Mouse (Mus musculus) limb, embryonic 10.5 days (tissue): ENCODE measurements around the gene Mrgprf. TPM values are rescaled to one million over a fixed set of nuclear protein-coding genes. Genes with fewer than 3 reads are reported as not detected.

Experiments used
- DNase-seq: peaks from one replicate; pipeline ENCODE4 v3.0.0-alpha.2; 2017; ENCODE audit warnings: low spot score
- H3K27ac ChIP-seq: fragments of 300-500 bp; sonication (generic); 2 replicates; pipeline ENCODE4 v1.5.1; 2016; ENCODE audit warnings: mild to moderate bottlenecking
- H3K27me3 ChIP-seq: fragments of 300-500 bp; sonication (generic); 2 replicates; pipeline ENCODE4 v1.6.1; 2016; ENCODE audit warnings: low read depth, mild to moderate bottlenecking; ENCODE audit not compliant: poor library complexity, severe bottlenecking
- H3K36me3 ChIP-seq: fragments of 300-500 bp; sonication (generic); 2 replicates; pipeline ENCODE4 v1.6.1; 2016; ENCODE audit warnings: mild to moderate bottlenecking, moderate library complexity
- H3K4me1 ChIP-seq: fragments of 300-500 bp; sonication (generic); 2 replicates; pipeline ENCODE4 v1.6.1; 2016
- H3K4me3 ChIP-seq: fragments of 300-500 bp; sonication (generic); 2 replicates; pipeline ENCODE4 v1.5.1; 2016; ENCODE audit warnings: mild to moderate bottlenecking, moderate library complexity
- H3K9me3 ChIP-seq: fragments of 300-500 bp; sonication (generic); replicated peaks from 2 replicates; pipeline ENCODE4 v1.6.1; 2016; ENCODE audit warnings: mild to moderate bottlenecking
- WGBS: fragments of 180-500 bp; shearing (Covaris S2); methylation state at CpG from one replicate; pipeline ENCODE4 v1.1.7; 2016; 5-methylcytosine and 5-hydroxymethylcytosine counted together
- polyA plus RNA-seq: library from polyadenylated mRNA; unstranded; fragments of >200 nt; fragmentation: Nextera tagmentation; extraction: Ambion mirVana; gene quantifications from 2 replicates; pipeline ENCODE4 v1.2.1, GENCODE M21; 2016

Mrgprf gene
- polyA plus RNA-seq: 0.09 TPM in 1 of 2 replicates, not detected in the other

DNA sequence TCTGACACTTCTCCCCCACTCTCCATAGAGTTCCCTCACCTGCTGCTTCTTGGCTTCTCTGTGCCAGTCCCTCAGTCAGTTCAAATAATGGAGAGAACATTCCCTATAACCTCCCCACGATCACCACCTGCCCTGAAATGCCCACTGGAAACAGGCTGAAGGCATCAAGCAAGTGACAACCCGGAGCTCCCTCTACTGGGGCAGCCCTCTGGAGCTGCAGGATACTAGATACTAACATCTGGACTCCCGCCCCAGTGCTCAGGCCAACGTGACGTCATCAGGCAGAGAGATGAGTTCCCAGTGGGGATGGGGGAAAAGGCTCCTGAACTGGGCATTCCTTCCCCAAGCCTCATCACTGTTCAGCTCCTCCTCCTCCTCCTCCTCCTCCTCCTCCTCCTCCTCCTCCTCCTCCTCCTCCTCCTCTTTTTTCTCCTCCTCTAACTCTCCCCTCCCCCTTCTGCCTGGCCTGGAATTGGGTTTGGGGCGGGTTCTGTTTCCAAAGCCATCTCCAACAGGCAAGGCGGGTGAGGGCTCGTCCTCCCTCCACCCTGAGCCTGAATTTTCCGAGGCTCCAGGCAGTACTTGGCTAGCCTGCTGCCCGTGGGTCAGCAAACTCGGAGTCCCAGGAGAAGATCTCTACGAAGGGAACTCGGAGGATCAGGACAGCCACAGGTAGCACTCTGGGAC is at the start of gene Mrgprf:
TSS of gene Mrgprf (plus strand) at position 508 of the 687 bp plus-strand sequence.
- H3K9me3 ChIP-seq: no peaks in the 10 kb centered on the region
- H3K27ac ChIP-seq: no peak within 1 kb of the TSS; the same call in 1 of the 2 replicates
- no peaks in the 10 kb centered on the region for H3K36me3 ChIP-seq
- no peak within 1 kb of the TSS for H3K4me3 ChIP-seq
- no peak for DNase-seq
- H3K27me3 ChIP-seq: 0 out of 2 replicates have a peak, but pooled peaks cover 4% of the 10 kb centered on the region
- H3K4me1 ChIP-seq: peaks cover 38% of the 10 kb centered on the region
- 37% methylated on average over 13 of the region's 13 CpGs for WGBS

DNA sequence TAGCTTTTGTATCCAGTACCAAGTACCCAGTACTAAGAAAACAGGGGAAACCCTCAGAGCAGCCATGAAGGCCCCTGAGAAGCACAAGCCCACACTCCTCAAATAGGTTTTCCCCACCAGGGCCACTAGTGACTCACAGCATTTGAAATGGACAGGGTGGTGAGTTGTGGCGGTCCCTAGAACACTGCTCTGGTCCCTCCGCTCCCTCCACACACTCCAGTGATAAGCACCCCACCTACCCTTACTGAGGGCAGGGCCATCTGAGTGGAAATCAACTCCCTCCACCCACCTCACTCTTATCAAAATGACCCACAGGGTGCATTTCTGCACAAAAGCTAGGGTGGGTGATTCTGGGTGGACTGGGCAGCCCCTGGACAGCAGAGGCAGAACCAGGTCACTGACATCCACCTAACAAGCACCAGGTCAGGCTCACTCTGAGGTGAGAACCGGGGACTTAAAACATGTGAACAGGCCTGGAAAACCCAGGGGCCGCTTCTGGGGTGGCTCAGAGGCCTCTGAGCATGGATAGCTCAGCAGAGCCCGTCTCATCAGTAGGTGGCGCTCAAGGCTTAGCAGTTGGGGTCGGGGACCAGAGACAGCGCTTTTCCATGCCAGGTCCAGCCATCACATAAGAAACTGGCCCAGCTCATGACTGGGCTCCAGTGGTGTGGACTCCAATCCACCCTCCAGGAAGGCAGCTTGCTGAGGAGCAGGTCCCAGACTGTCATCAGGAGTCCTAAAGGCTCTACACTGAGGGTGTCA is 47.7 kb upstream of the Mrgprf start:
- 27% methylated on average over 8 of the region's 8 CpGs for WGBS

DNA sequence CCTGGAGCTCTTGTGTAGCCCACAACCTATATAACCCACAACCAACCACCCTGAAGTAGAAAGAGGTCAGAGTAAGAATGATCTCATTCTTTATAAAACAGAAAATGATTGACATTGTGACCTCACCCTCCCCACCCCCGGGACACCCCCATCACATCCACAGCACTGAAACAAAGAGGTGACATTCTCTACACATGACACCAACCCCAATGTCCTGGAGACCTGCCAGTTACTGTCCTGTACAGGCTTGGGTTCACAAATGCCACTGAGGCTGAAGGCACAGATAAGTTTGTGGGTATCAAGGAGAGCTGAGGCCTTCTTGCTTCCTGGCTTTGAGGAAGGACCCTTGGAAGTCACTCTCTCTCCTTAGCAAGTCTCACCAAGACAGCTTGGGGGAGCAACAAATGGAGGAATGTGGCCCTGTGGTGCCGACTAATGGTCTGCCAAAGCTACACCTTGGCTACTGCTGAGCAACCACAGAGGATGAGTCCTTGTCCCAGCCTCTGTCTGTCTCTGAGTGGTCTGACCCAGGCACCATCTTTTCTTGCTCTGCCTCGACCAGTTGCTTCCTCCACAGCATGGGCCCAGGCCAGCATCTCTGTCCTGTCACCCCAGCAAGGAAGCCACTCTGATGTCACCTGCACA is 46.5 kb upstream of the Mrgprf start:
- Histone ChIP-seq H3K36me3 (peaks cover 22% of the 10 kb centered on the region), H3K27ac (no peak overlapping the region), H3K9me3 (no peaks in the 10 kb centered on the region), H3K27me3 (no peaks in the 10 kb centered on the region), H3K4me1 (peaks cover 5% of the 10 kb centered on the region), H3K4me3 (no peak overlapping the region)
- 63% methylated on average over 3 of the region's 3 CpGs for WGBS
- DNase-seq: no peak

More for the DNA sequence above, 47.7 kb upstream of the Mrgprf start:
- Histone ChIP-seq H3K27me3 (no peaks in the 10 kb centered on the region), H3K4me3 (no peak overlapping the region), H3K9me3 (no peaks in the 10 kb centered on the region), H3K27ac (peak overlapping the region; percentile 53; the same call in 1 of the 2 replicates), H3K4me1 (peaks cover 9% of the 10 kb centered on the region), H3K36me3 (peaks cover 18% of the 10 kb centered on the region)
- peak; percentile 85 for DNase-seq

DNA sequence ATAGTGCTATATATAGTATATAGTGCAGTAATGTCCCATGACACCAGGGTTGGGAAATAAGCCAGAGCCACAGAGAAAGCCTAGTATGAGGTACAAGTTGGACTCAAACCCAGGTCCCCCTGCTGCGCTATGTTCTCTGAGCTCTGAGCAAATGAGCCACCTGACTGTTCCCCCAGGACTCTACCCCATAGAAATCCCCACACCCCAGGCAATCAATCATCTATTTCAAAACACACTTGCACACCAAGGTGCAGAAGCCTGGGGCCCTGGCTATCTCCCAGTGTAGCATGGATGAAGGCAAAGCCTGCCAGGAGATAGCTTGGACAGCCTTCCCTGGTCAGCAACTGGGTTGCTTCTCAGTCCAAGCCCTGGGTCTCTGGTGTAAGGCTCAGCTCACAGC is 44.5 kb upstream of the Mrgprf start:
- WGBS: 100% methylated on average over 1 of the region's 1 CpGs
- H3K36me3 ChIP-seq: peaks cover 29% of the 10 kb centered on the region

DNA sequence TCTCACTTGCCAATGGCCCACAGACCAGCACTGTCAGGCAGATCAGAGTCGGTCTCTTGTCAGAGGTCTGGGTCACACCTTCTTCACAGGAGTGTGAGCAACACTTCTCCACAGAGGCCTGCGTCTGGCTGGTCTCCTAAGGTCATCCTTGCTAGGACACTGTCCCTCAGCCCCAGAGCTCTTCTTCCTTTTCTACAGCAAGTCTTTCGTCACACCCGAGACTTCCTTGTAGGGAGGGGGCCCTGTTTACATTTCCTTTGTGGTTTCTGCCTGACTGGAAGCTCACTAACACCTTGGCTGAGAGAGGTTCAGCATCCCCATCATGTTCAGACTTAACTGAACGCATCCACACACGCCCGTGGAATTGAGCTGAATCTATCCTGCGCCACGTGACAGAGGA is 36.4 kb upstream of the Mrgprf start:
- no peaks in the 10 kb centered on the region for H3K4me1 ChIP-seq
- H3K4me3 ChIP-seq: no peak overlapping the region
- no peak for DNase-seq
- H3K27me3 ChIP-seq: no peaks in the 10 kb centered on the region
- H3K36me3 ChIP-seq: peaks cover 55% of the 10 kb centered on the region
- no peaks in the 10 kb centered on the region for H3K9me3 ChIP-seq
- no peak overlapping the region for H3K27ac ChIP-seq
- 73% methylated on average over 9 of the region's 9 CpGs for WGBS

More for the DNA sequence above, 44.5 kb upstream of the Mrgprf start:
- H3K4me3 ChIP-seq: no peak overlapping the region
- DNase-seq: no peak
- H3K9me3 ChIP-seq: no peaks in the 10 kb centered on the region
- H3K27me3 ChIP-seq: no peaks in the 10 kb centered on the region
- peaks cover 4% of the 10 kb centered on the region for H3K4me1 ChIP-seq
- 0 out of 2 replicates have a peak overlapping the region, but pooled peaks have one; percentile 8 for H3K27ac ChIP-seq

DNA sequence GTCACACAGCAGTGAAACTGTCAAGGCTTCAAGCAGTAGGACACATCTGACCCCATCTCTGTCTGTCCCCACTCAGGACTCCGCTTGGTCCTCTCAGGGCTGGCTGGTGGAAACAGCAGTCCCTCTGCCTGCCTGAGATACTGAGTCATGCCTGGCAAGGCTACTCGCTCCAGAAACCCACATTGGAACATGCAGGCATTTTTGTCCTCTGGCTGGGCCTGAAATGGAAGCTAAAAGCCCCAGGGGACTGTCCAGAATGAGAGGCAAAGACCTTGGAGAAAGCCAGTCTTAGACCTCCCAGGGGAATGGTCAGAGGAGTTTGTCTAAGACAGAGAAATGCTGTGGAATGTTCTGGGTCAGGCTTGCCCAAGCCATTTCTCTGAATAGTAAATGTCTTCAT is 34.6 kb upstream of the Mrgprf start:
- no peak for DNase-seq
- peaks cover 61% of the 10 kb centered on the region for H3K36me3 ChIP-seq
- WGBS: 92% methylated on average over 2 of the region's 2 CpGs

DNA sequence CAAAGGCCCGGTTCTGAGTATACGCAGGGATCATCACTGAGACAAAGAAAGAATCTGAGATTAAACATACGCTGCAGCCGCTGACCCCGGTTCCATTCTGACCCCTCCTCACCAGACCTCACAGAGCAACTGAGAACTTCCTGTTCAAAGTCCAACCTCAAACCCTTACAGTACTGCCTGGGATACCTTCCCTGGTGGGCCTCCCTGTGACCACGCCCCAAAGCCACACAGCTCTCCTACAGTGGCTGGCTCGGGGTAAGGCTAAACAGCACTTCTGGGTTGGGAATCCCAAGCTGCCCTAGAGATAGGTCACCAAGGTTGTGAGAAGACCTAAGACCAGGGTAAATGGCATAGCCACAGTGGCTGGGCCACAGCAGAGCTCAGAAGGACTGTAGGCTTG is 31.7 kb upstream of the Mrgprf start:
- H3K27ac ChIP-seq: no peak overlapping the region
- no peaks in the 10 kb centered on the region for H3K27me3 ChIP-seq
- 93% methylated on average over 7 of the region's 7 CpGs for WGBS
- no peak overlapping the region for H3K4me3 ChIP-seq
- H3K4me1 ChIP-seq: 0 out of 2 replicates have a peak, but pooled peaks cover 3% of the 10 kb centered on the region
- peaks cover 78% of the 10 kb centered on the region for H3K36me3 ChIP-seq
- no peaks in the 10 kb centered on the region for H3K9me3 ChIP-seq
- DNase-seq: no peak

More for the DNA sequence above, 34.6 kb upstream of the Mrgprf start:
- Histone ChIP-seq H3K27ac (no peak overlapping the region), H3K27me3 (no peaks in the 10 kb centered on the region), H3K4me1 (no peaks in the 10 kb centered on the region), H3K4me3 (no peak overlapping the region), H3K9me3 (no peaks in the 10 kb centered on the region)

DNA sequence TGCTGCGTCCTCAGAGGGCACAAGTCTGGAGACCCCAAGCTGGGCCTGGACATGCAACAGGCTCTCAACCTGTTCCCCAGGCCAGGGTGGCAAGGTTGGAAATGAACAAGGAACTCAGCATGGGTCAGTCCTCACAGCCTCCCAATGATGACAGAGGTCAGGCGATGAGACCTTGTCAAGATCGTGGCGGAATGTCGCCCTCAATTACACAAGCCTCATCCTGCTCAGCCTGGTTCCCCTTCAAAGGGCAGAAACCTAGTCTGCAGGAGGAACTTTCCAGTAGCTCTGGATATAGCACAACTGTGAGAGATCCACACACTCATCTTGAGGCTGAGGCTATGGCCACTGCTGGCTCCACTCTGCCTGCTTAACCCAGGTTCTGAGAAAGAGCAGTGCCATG is 29.7 kb upstream of the Mrgprf start:
- Histone ChIP-seq H3K36me3 (peaks cover 87% of the 10 kb centered on the region), H3K4me3 (no peak overlapping the region), H3K9me3 (no peaks in the 10 kb centered on the region), H3K27ac (no peak overlapping the region), H3K27me3 (no peaks in the 10 kb centered on the region), H3K4me1 (0 out of 2 replicates have a peak, but pooled peaks cover 3% of the 10 kb centered on the region)
- WGBS: 92% methylated on average over 5 of the region's 5 CpGs
- no peak for DNase-seq

DNA sequence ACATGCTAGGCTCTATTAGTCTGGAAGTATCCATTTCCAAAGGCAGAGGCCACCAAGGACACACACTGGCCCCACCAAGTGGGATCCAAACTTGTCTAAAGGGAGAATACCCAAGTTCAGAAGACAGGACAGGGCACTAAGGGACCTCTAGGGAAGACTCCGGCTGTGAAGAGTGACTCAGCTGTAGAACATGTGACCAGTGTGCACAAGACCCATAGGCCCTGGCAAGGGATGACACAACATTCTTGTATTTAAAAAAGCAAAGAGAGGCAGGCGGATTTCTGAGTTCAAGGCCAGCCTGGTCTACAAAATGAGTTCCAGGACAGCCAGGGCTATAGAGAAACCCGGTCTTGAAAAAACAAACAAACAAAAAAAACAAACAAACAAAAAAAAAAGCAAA is 25.1 kb upstream of the Mrgprf start:
- Histone ChIP-seq H3K4me3 (no peak overlapping the region), H3K27ac (no peak overlapping the region), H3K9me3 (no peaks in the 10 kb centered on the region), H3K27me3 (no peaks in the 10 kb centered on the region), H3K4me1 (0 out of 2 replicates have a peak, but pooled peaks cover 3% of the 10 kb centered on the region), H3K36me3 (peaks cover 93% of the 10 kb centered on the region)
- DNase-seq: no peak
- WGBS: 86% methylated on average over 3 of the region's 3 CpGs

DNA sequence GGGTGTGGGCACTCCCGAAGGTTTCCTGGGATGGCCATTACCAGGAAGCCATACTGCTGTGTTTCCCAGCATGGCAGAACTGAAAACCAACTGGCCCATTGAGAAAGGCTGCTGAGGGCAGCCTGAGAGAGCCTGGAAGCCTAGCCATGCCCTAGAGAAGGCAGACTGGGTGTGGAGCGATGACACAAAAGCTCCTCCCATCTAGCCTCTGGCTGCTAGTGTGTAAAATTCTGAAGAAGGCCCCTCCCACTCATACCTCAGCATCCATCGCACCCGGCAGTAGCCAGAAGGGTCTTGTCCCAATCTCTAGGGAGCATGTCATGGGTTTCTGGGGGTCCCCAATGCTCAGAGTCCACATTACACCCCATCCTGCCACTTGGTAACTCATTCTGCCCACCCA is 19.2 kb upstream of the Mrgprf start:
- peaks cover 25% of the 10 kb centered on the region for H3K4me1 ChIP-seq
- H3K27ac ChIP-seq: no peak overlapping the region
- no peak for DNase-seq
- H3K36me3 ChIP-seq: peaks cover 40% of the 10 kb centered on the region
- no peak overlapping the region for H3K4me3 ChIP-seq
- H3K27me3 ChIP-seq: no peaks in the 10 kb centered on the region
- H3K9me3 ChIP-seq: no peaks in the 10 kb centered on the region
- 87% methylated on average over 4 of the region's 4 CpGs for WGBS

DNA sequence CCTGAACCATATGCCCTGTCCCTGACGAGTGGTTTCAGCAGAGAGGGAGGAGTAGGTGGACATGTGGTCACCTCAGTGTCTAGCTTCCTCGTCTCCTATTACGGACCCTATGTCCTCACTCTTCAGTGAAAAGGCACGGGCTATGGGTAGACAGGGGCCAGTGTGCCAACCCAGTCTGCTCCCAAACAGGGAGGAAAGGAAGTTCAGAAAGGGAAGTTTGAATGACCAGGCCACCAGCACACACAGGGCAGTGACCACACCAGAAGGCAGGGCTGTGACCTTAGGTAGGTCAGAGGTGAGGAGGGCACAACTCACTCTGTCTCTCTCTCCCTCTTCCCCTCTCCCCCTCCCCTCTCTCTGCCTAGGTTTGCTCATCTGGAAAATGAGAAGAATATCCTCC is 17.6 kb upstream of the Mrgprf start:
- peaks cover 25% of the 10 kb centered on the region for H3K36me3 ChIP-seq
- H3K4me1 ChIP-seq: peaks cover 25% of the 10 kb centered on the region
- no peaks in the 10 kb centered on the region for H3K9me3 ChIP-seq
- H3K27me3 ChIP-seq: no peaks in the 10 kb centered on the region
- 47% methylated on average over 4 of the region's 4 CpGs for WGBS
- peak overlapping the region; percentile 77 for H3K27ac ChIP-seq
- no peak for DNase-seq
- H3K4me3 ChIP-seq: peak overlapping the region; percentile 58

DNA sequence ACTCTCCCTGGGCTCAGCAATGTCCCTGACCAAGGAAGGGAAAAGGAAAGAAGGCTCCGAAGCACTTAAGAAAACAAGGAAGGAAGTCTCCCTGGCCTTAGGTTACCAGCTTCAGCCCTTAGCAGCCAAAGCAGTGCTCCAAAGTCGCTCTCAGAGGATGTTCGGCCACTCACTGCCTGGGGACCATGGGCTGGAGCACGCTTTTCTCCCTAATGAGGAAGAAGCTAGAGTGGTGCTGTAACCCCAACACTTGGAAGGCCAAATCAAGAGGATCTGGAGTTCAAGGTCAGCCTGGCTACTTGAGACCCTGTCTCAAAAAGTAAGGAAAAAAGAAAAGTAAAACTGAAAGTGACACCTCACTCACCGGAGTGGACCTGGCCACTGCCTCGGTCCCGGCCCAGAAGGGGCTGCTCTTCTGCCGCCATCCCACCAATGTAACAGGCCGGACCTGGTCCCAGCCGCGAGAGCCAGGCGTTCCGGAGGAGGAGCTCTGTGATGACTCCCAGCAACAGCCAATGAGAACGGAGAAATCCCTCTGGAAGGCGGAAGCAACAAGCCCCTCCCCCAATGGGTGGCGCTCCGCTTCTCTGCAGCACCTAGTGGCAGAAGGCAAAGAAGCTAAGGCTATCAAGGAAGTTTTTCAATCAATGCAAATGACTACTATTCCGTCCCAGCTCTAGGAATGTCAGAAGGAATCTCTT is 17.0 kb upstream of the Mrgprf start, which contains the start of gene Tpcn2:
TSS of gene Tpcn2 (minus strand) at position 525 of the 701 bp plus-strand sequence.
- Histone ChIP-seq H3K4me3 (peak within 1 kb of the TSS; percentile 58), H3K36me3 (peaks cover 19% of the 10 kb centered on the region), H3K27ac (peak within 1 kb of the TSS; percentile 77), H3K4me1 (peaks cover 25% of the 10 kb centered on the region), H3K9me3 (no peaks in the 10 kb centered on the region), H3K27me3 (no peaks in the 10 kb centered on the region)
- DNase-seq: peak; percentile 89
- 4% methylated on average over 18 of the region's 18 CpGs for WGBS
